Mouse (Mus musculus) heart, postnatal 0 days (tissue): ENCODE data around the gene Gzmb. TPM values are rescaled to one million over a fixed set of nuclear protein-coding genes. Genes with fewer than 3 reads are reported as not detected.

Source experiments
- ATAC-seq: fragments of 200-750 bp; cut with Nextera tagmentation; 2 replicates; pipeline ENCODE4 v1.8.0; 2017; ENCODE audit warnings: low read depth, moderate number of reproducible peaks, moderate library complexity; ENCODE audit not compliant: insufficient read depth
- DNase-seq: peaks from one replicate; pipeline ENCODE4 v3.0.0-alpha.2; 2016; ENCODE audit warnings: low spot score
- H3K27ac ChIP-seq: fragments of 300-500 bp; sonication (generic); 2 replicates; pipeline ENCODE4 v1.5.1; 2014; ENCODE audit warnings: low read depth, mild to moderate bottlenecking
- H3K27me3 ChIP-seq: fragments of 300-500 bp; sonication (generic); 2 replicates; pipeline ENCODE4 v1.6.1; 2014; ENCODE audit warnings: low read length, mixed read lengths; ENCODE audit not compliant: control insufficient read depth, insufficient read depth
- H3K36me3 ChIP-seq: fragments of 300-500 bp; sonication (generic); replicated peaks from 2 replicates; pipeline ENCODE4 v1.6.1; 2014; ENCODE audit warnings: low read length, mixed read lengths; ENCODE audit not compliant: control insufficient read depth, insufficient read depth
- H3K4me1 ChIP-seq: fragments of 300-500 bp; sonication (generic); 2 replicates; pipeline ENCODE4 v1.6.1; 2014; ENCODE audit warnings: antibody characterized with exemption; ENCODE audit not compliant: control insufficient read depth, insufficient read depth
- H3K4me2 ChIP-seq: fragments of 300-500 bp; sonication (generic); 2 replicates; pipeline ENCODE4 v1.6.1; 2014; ENCODE audit warnings: low read depth, mild to moderate bottlenecking, low read length, moderate library complexity
- H3K4me3 ChIP-seq: fragments of 300-500 bp; sonication (generic); 2 replicates; pipeline ENCODE4 v1.5.1; 2014; ENCODE audit warnings: low read depth, low read length
- H3K9ac ChIP-seq: fragments of 300-500 bp; sonication (generic); replicated peaks from 2 replicates; pipeline ENCODE4 v1.6.1; 2014; ENCODE audit warnings: low read depth, low read length, mixed read lengths
- H3K9me3 ChIP-seq: fragments of 300-500 bp; sonication (generic); replicated peaks from 2 replicates; pipeline ENCODE4 v1.6.1; 2016; ENCODE audit warnings: low read length; ENCODE audit not compliant: control insufficient read depth
- CTCF ChIP-seq: IDR thresholded peaks from 2 replicates; pipeline ENCODE4 v1.5.1; 2016; ENCODE audit warnings: antibody characterized with exemption, control low read depth, low read depth
- EP300 ChIP-seq: IDR thresholded peaks from 2 replicates; pipeline ENCODE4 v1.6.1; 2016; ENCODE audit warnings: antibody characterized with exemption, low read depth
- WGBS: fragments of 180-500 bp; shearing (Covaris S2); extraction: QIAGEN DNeasy Blood & Tissue Kit; methylation state at CpG from one replicate; pipeline ENCODE4 v1.1.7; 2014; 5-methylcytosine and 5-hydroxymethylcytosine counted together
- polyA plus RNA-seq: library from polyadenylated mRNA; unstranded; fragments of >200 nt; fragmentation: Nextera tagmentation; extraction: Ambion mirVana; gene quantifications from 2 replicates; pipeline ENCODE4 v1.2.1, GENCODE M21; 2015
- total RNA-seq: library from RNA; depleted of rRNA; stranded (reverse); fragments of >200 nt; gene quantifications from 2 replicates; pipeline ENCODE4 v1.2.3, GENCODE M21; 2014; ENCODE audit warnings: low replicate concordance; rRNA removed

Gzmb gene
- total and polyA plus RNA-seq, 2 experiments from 2014 or later: not detected

DNA sequence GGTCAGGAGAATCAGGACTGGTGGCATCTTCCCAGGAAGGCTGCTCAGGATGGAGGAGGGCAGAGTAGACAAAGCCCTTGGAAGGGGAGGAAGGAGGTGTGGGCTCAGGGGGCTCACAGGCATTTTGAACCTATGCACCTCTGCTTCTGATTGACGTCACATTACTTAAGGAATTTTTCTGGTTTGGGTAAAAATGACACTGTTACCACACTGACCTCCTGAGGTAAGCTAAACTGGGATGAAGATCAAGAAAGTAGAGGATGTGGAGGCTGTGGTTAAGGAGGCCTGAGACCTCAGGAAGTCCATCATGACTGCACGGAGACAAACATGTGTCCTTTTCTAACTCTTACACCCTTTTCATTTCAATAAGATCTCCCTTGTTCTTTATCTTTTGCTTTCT lies 27.5 kb downstream of the Gzmb start, which contains the start of gene Gzmc:
Gene Gzmc, minus strand, starts transcription at position 101 of the 400 bp plus-strand sequence.
- DNase-seq: no peak
- no peak within 1 kb of the TSS for H3K9ac ChIP-seq
- no peaks in the 10 kb centered on the region for H3K27me3 ChIP-seq
- H3K4me2 ChIP-seq: no peak within 1 kb of the TSS
- no peaks in the 10 kb centered on the region for H3K4me1 ChIP-seq
- no peak within 1 kb of the TSS for H3K27ac ChIP-seq
- H3K36me3 ChIP-seq: no peaks in the 10 kb centered on the region
- 73% methylated on average over 2 of the region's 2 CpGs for WGBS
- H3K4me3 ChIP-seq: no peak within 1 kb of the TSS
- no peak for ATAC-seq
- TF ChIP-seq CTCF (no peak), EP300 (no peak)
- H3K9me3 ChIP-seq: no peaks in the 10 kb centered on the region

GRCm38 (mm10) chr14:56211317-56211716 lies 50.7 kb downstream of the Gzmb start, which contains the start of gene Gzmf:
TSS of gene Gzmf (minus strand) at chr14:56211417.
- Histone ChIP-seq H3K27me3 (no peaks in the 10 kb centered on the region), H3K4me2 (no peak within 1 kb of the TSS)

More at GRCm38 (mm10) chr14:56211317-56211716, 50.7 kb downstream of the Gzmb start, which contains the start of gene Gzmf:
- no peak for ATAC-seq
- no peak within 1 kb of the TSS for H3K9ac ChIP-seq
- H3K9me3 ChIP-seq: no peaks in the 10 kb centered on the region
- TF ChIP-seq CTCF: no peak
- TF ChIP-seq EP300: no peak
- no peaks in the 10 kb centered on the region for H3K36me3 ChIP-seq
- H3K27ac ChIP-seq: no peak within 1 kb of the TSS
- 80% methylated on average over 4 of the region's 4 CpGs for WGBS
- H3K4me1 ChIP-seq: no peaks in the 10 kb centered on the region
- no peak for DNase-seq
- no peak within 1 kb of the TSS for H3K4me3 ChIP-seq

Other genes with a start within 250 kb of the Gzmb start
- gene Mcpt1, start 244.3 kb downstream of the Gzmb start, total RNA-seq: not detected in 2 replicates
- not detected in 2 replicates for gene Mcpt1, start 244.3 kb downstream of the Gzmb start, polyA plus RNA-seq
- gene Mcpt9, start 231.8 kb downstream of the Gzmb start, total RNA-seq: not detected in 2 replicates
- gene Mcpt9, start 231.8 kb downstream of the Gzmb start, polyA plus RNA-seq: not detected in 2 replicates
- not detected in 2 replicates for gene Mcpt2, start 220.2 kb downstream of the Gzmb start, total RNA-seq
- gene Mcpt2, start 220.2 kb downstream of the Gzmb start, polyA plus RNA-seq: not detected in 2 replicates
- 0.12 TPM in 1 of 2 replicates, not detected in the other for gene Mcpt4, start 199.9 kb downstream of the Gzmb start, total RNA-seq
- gene Mcpt4, start 199.9 kb downstream of the Gzmb start, polyA plus RNA-seq: 1.8 and 2.3 TPM in 2 replicates
- gene Mcpt8, start 177.0 kb downstream of the Gzmb start, total RNA-seq: not detected in 2 replicates
- 0.22 and 0.38 TPM in 2 replicates for gene Mcpt8, start 177.0 kb downstream of the Gzmb start, polyA plus RNA-seq
- not detected in 2 replicates for gene Ctsg, start 159.7 kb downstream of the Gzmb start, total RNA-seq
- 0.15 and 0.23 TPM in 2 replicates for gene Ctsg, start 159.7 kb downstream of the Gzmb start, polyA plus RNA-seq
- not detected in 2 replicates for gene Gzme, start 141.6 kb downstream of the Gzmb start, total RNA-seq
- gene Gzme, start 141.6 kb downstream of the Gzmb start, polyA plus RNA-seq: not detected in 2 replicates
- not detected in 2 replicates for gene Gzmd, start 129.7 kb downstream of the Gzmb start, total RNA-seq
- not detected in 2 replicates for gene Gzmd, start 129.7 kb downstream of the Gzmb start, polyA plus RNA-seq
- not detected in 2 replicates for gene Gzmg, start 102.7 kb downstream of the Gzmb start, total RNA-seq
- gene Gzmg, start 102.7 kb downstream of the Gzmb start, polyA plus RNA-seq: not detected in 2 replicates
- gene Gzmn, start 87.7 kb downstream of the Gzmb start, total RNA-seq: not detected in 2 replicates
- gene Gzmn, start 87.7 kb downstream of the Gzmb start, polyA plus RNA-seq: not detected in 2 replicates
- not detected in 2 replicates for gene Gzmf, start 50.8 kb downstream of the Gzmb start, total RNA-seq
- not detected in 2 replicates for gene Gzmf, start 50.8 kb downstream of the Gzmb start, polyA plus RNA-seq
- gene Gzmc, start 27.6 kb downstream of the Gzmb start, total RNA-seq: not detected in 2 replicates
- gene Gzmc, start 27.6 kb downstream of the Gzmb start, polyA plus RNA-seq: not detected in 2 replicates
- not detected in 2 replicates for gene Atp12a, start 102.8 kb upstream of the Gzmb start, total RNA-seq
- gene Atp12a, start 102.8 kb upstream of the Gzmb start, polyA plus RNA-seq: not detected in 2 replicates
- 2.1 TPM in 1 of 2 replicates, not detected in the other for gene Rnf17, start 140.3 kb upstream of the Gzmb start, total RNA-seq
- 1.0 and 1.2 TPM in 2 replicates for gene Rnf17, start 140.3 kb upstream of the Gzmb start, polyA plus RNA-seq